Mouse (Mus musculus): ENCODE measurements around the gene Ugt1a9. TPM values are rescaled to one million over a fixed set of nuclear protein-coding genes. Genes with fewer than 3 reads are reported as not detected.

Gene Ugt1a9
- total and polyA plus RNA-seq, 3 experiments = 0.27 TPM; not detected in 2

- TF ChIP-seq CTCF (IDR thresholded peaks at IDR 0.05; ENCODE audit: low read depth, low read length) = no peak
- TF ChIP-seq POLR2AphosphoS5 (IDR thresholded peaks at IDR 0.05; ENCODE audit: insufficient replicate concordance, low read depth, low read length) = no peak
- TF ChIP-seq GATA1 (IDR thresholded peaks at IDR 0.05; ENCODE audit: borderline replicate concordance, low read length) = no peak
- no peak for TF ChIP-seq GATA2 (IDR thresholded peaks at IDR 0.05; ENCODE audit: borderline replicate concordance, low read depth, low read length)
- TF ChIP-seq TAL1 (conservative IDR thresholded peaks at IDR 0.05; ENCODE audit: low read depth, low read length) = no peak
- Histone ChIP-seq H3K9me3 (replicated peaks) (peaks cover 4% of the 10 kb centered on the region), H3K4me1 (ENCODE audit: insufficient read depth, low read depth, low read length) (no peaks in the 10 kb centered on the region), H3K27me3 (ENCODE audit: insufficient read depth, low read length) (peaks cover 3% of the 10 kb centered on the region), H3K4me3 (ENCODE audit: low read depth, low read length) (no peak within 1 kb of the TSS), H3K36me3 (replicated peaks) (no peaks in the 10 kb centered on the region)
- DNase-seq (ENCODE audit: low spot score) = no peak
- no peak for ATAC-seq (ENCODE audit: extremely low read depth, insufficient number of reproducible peaks, low FRiP score, poor library complexity, severe bottlenecking)
These were observed 134.8 kb downstream of the Ugt1a9 start, which contains the start of gene Dnajb3 for GRCm38 (mm10) chr1:88205294-88205922. Gene Dnajb3 (minus strand): TSS chr1:88205782.

- no peak for DNase-seq (ENCODE audit: low spot score)
- peaks cover 4% of the 10 kb centered on the region for H3K9me3 ChIP-seq (replicated peaks)
- TF ChIP-seq GATA2 (IDR thresholded peaks at IDR 0.05; ENCODE audit: borderline replicate concordance, low read depth, low read length) = no peak
- TF ChIP-seq POLR2AphosphoS5 (IDR thresholded peaks at IDR 0.05; ENCODE audit: insufficient replicate concordance, low read depth, low read length) = no peak
- TF ChIP-seq GATA1 (IDR thresholded peaks at IDR 0.05; ENCODE audit: borderline replicate concordance, low read length) = no peak
- no peak for TF ChIP-seq CTCF (IDR thresholded peaks at IDR 0.05; ENCODE audit: low read depth, low read length)
- TF ChIP-seq TAL1 (conservative IDR thresholded peaks at IDR 0.05; ENCODE audit: low read depth, low read length) = no peak
- H3K36me3 ChIP-seq (replicated peaks) = no peaks in the 10 kb centered on the region
- H3K4me1 ChIP-seq (ENCODE audit: insufficient read depth, low read depth, low read length) = no peaks in the 10 kb centered on the region
- no peaks in the 10 kb centered on the region; the same call in 1 of the 2 replicates for H3K27me3 ChIP-seq (ENCODE audit: insufficient read depth, low read length)
- no peak for ATAC-seq (ENCODE audit: extremely low read depth, insufficient number of reproducible peaks, low FRiP score, poor library complexity, severe bottlenecking)
- no peak overlapping the region for H3K4me3 ChIP-seq (ENCODE audit: low read depth, low read length)
These were observed 136.4 kb downstream of the Ugt1a9 start for GRCm38 (mm10) chr1:88206843-88207479.

GRCm38 (mm10) chr1:88211812-88212211, 141.2 kb downstream of the Ugt1a9 start, which contains the start of gene Ugt1a1:
Gene Ugt1a1 (plus strand): TSS chr1:88211959.
- no peak for ATAC-seq (ENCODE audit: extremely low read depth, insufficient number of reproducible peaks, low FRiP score, poor library complexity, severe bottlenecking)
- Histone ChIP-seq H3K27me3 (ENCODE audit: insufficient read depth, low read length) (no peaks in the 10 kb centered on the region), H3K4me3 (ENCODE audit: low read depth, low read length) (no peak within 1 kb of the TSS), H3K36me3 (replicated peaks) (no peaks in the 10 kb centered on the region), H3K9me3 (replicated peaks) (no peaks in the 10 kb centered on the region), H3K4me1 (ENCODE audit: insufficient read depth, low read depth, low read length) (no peaks in the 10 kb centered on the region)
- no peak for DNase-seq (ENCODE audit: low spot score)
- TF ChIP-seq GATA1 (IDR thresholded peaks at IDR 0.05; ENCODE audit: borderline replicate concordance, low read length) (no peak), CTCF (IDR thresholded peaks at IDR 0.05; ENCODE audit: low read depth, low read length) (no peak), TAL1 (conservative IDR thresholded peaks at IDR 0.05; ENCODE audit: low read depth, low read length) (no peak), GATA2 (IDR thresholded peaks at IDR 0.05; ENCODE audit: borderline replicate concordance, low read depth, low read length) (no peak), POLR2AphosphoS5 (IDR thresholded peaks at IDR 0.05; ENCODE audit: insufficient replicate concordance, low read depth, low read length) (no peak)

GRCm38 (mm10) chr1:88212341-88213045, 141.9 kb downstream of the Ugt1a9 start:
- no peak for TF ChIP-seq GATA1 (IDR thresholded peaks at IDR 0.05; ENCODE audit: borderline replicate concordance, low read length)
- no peak for TF ChIP-seq POLR2AphosphoS5 (IDR thresholded peaks at IDR 0.05; ENCODE audit: insufficient replicate concordance, low read depth, low read length)
- Histone ChIP-seq H3K27me3 (ENCODE audit: insufficient read depth, low read length) (no peaks in the 10 kb centered on the region), H3K36me3 (replicated peaks) (no peaks in the 10 kb centered on the region), H3K4me3 (ENCODE audit: low read depth, low read length) (no peak overlapping the region), H3K4me1 (ENCODE audit: insufficient read depth, low read depth, low read length) (no peaks in the 10 kb centered on the region), H3K9me3 (replicated peaks) (no peaks in the 10 kb centered on the region)
- DNase-seq (ENCODE audit: low spot score) (no peak), ATAC-seq (ENCODE audit: extremely low read depth, insufficient number of reproducible peaks, low FRiP score, poor library complexity, severe bottlenecking) (no peak)

- no peaks in the 10 kb centered on the region for H3K9me3 ChIP-seq (replicated peaks)
- TF ChIP-seq GATA1 (IDR thresholded peaks at IDR 0.05; ENCODE audit: borderline replicate concordance, low read length) = no peak
- TF ChIP-seq TAL1 (conservative IDR thresholded peaks at IDR 0.05; ENCODE audit: low read depth, low read length) = no peak
- no peak for TF ChIP-seq POLR2AphosphoS5 (IDR thresholded peaks at IDR 0.05; ENCODE audit: insufficient replicate concordance, low read depth, low read length)
- TF ChIP-seq CTCF (IDR thresholded peaks at IDR 0.05; ENCODE audit: low read depth, low read length) = no peak
- TF ChIP-seq GATA2 (IDR thresholded peaks at IDR 0.05; ENCODE audit: borderline replicate concordance, low read depth, low read length) = no peak
- no peaks in the 10 kb centered on the region for H3K27me3 ChIP-seq (ENCODE audit: insufficient read depth, low read length)
- no peaks in the 10 kb centered on the region for H3K36me3 ChIP-seq (replicated peaks)
- ATAC-seq (ENCODE audit: extremely low read depth, insufficient number of reproducible peaks, low FRiP score, poor library complexity, severe bottlenecking) (no peak), DNase-seq (ENCODE audit: low spot score) (no peak)
- H3K4me3 ChIP-seq (ENCODE audit: low read depth, low read length) = no peak overlapping the region
- no peaks in the 10 kb centered on the region for H3K4me1 ChIP-seq (ENCODE audit: insufficient read depth, low read depth, low read length)
These were observed 142.5 kb downstream of the Ugt1a9 start for GRCm38 (mm10) chr1:88213061-88213460.

GRCm38 (mm10) chr1:88213766-88214461, 143.3 kb downstream of the Ugt1a9 start:
- TF ChIP-seq GATA2 (IDR thresholded peaks at IDR 0.05; ENCODE audit: borderline replicate concordance, low read depth, low read length) (no peak), POLR2AphosphoS5 (IDR thresholded peaks at IDR 0.05; ENCODE audit: insufficient replicate concordance, low read depth, low read length) (0 out of 2 replicates have a peak, but pooled peaks have one; percentile 18), GATA1 (IDR thresholded peaks at IDR 0.05; ENCODE audit: borderline replicate concordance, low read length) (0 out of 2 replicates have a peak, but pooled peaks have one; percentile 59), CTCF (IDR thresholded peaks at IDR 0.05; ENCODE audit: low read depth, low read length) (no peak), TAL1 (conservative IDR thresholded peaks at IDR 0.05; ENCODE audit: low read depth, low read length) (no peak)
- Histone ChIP-seq H3K27me3 (ENCODE audit: insufficient read depth, low read length) (no peaks in the 10 kb centered on the region), H3K4me1 (ENCODE audit: insufficient read depth, low read depth, low read length) (no peaks in the 10 kb centered on the region), H3K9me3 (replicated peaks) (no peaks in the 10 kb centered on the region), H3K4me3 (ENCODE audit: low read depth, low read length) (no peak overlapping the region), H3K36me3 (replicated peaks) (no peaks in the 10 kb centered on the region)
- no peak for DNase-seq (ENCODE audit: low spot score)
- no peak for ATAC-seq (ENCODE audit: extremely low read depth, insufficient number of reproducible peaks, low FRiP score, poor library complexity, severe bottlenecking)
